Mouse (Mus musculus) spleen, adult 2 months (tissue): Measurements from ENCODE around the gene Chst12.

Source experiments
- CTCF ChIP-seq: fragments of 200-500 bp; IDR thresholded peaks from 2 replicates; pipeline ENCODE4 v1.5.1; 2011; ENCODE audit warnings: mild to moderate bottlenecking, inconsistent platforms; ENCODE audit not compliant: insufficient read depth, insufficient read length, insufficient replicate concordance; ENCODE audit errors: extremely low read depth
- POLR2A ChIP-seq: fragments of 200-500 bp; IDR thresholded peaks from 2 replicates; pipeline ENCODE4 v1.6.1; 2011; ENCODE audit warnings: low read depth, low read length, inconsistent platforms

- TF ChIP-seq CTCF (no peak), POLR2A (no peak)
These were observed 9.6 kb downstream of the Chst12 start for GRCm38 (mm10) chr5:140514799-140515486.
